Mouse (Mus musculus): ENCODE results near the gene Gm20920.
"Not testable (repeated sequence)": the region's sequence is repeated elsewhere in the genome, so short reads cannot be mapped to it uniquely, and the experiment has no call there.

Gene Gm20920

DNA sequence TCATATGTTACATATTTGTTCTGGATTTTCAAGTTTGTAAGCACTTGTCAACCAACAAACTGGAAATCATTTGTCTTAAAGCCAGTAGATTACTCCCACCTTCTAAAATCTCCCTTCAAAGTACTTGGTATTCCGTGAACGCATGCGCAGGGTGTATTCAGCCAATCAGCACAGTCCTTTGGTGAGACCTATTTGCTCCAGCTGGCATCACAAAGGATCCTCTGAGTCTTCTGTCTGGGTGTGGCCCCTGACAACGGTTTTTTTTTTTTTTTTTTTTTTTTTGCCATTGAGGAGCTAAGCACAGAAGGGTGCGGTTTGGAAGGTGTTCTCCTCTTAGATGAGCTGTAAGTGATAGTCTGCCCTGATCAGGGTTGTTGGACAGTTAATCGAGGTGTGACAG, at the start of gene Gm20920:
Gm20920 (plus strand) TSS at position 301 of the 400 bp plus-strand sequence.
- in situ Hi-C loops (cut with MboI; ENCODE audit: low pct_unique_long_range_greater_than_20kb in 1 of 2, low sequenced_read_pairs in 2 of 2, unreplicated experiment in 1 of 2): not testable (repeated sequence)

Data from mouse embryonic stem cell (cell line).